Mouse (Mus musculus): ENCODE data around the gene Tmem251.

- TF ChIP-seq POLR2A (IDR thresholded peaks at IDR 0.05; ENCODE audit: borderline replicate concordance, extremely low read depth, insufficient read depth, insufficient read length, poor library complexity, severe bottlenecking): no peak
- no peak for TF ChIP-seq CTCF (IDR thresholded peaks at IDR 0.05; ENCODE audit: borderline replicate concordance, extremely low read depth, insufficient read depth, insufficient read length)
Measured at GRCm38 (mm10) chr12:102723861-102724260, 19.7 kb upstream of the Tmem251 start.

Data from brain, embryonic 14.5 days (tissue).